Mouse (Mus musculus) spleen, adult 2 months (tissue): ENCODE measurements around the gene Map1a. TPM values are rescaled to one million over a fixed set of nuclear protein-coding genes. Genes with fewer than 3 reads are reported as not detected.

Source experiments
- DNase-seq, 2 experiments: peaks; one replicate each; pipeline versions ENCODE4 v3.0.0 to v3.0.0-alpha.2; 2012 to 2021; ENCODE audit warnings: low spot score in 2 of 2, low read depth in 1 of 2
- H3K27ac ChIP-seq: fragments of 200-500 bp; 2 replicates; pipeline ENCODE4 v1.5.1; 2012; ENCODE audit warnings: low read length, inconsistent platforms; ENCODE audit not compliant: insufficient read depth
- H3K27me3 ChIP-seq: fragments of 200-500 bp; 2 replicates; pipeline ENCODE4 v1.6.1; 2012; ENCODE audit warnings: mild to moderate bottlenecking, moderate library complexity, low read length, inconsistent platforms; ENCODE audit not compliant: control insufficient read depth, insufficient read depth
- H3K36me3 ChIP-seq: fragments of 200-500 bp; 2 replicates; pipeline ENCODE4 v1.6.1; 2012; ENCODE audit warnings: mild to moderate bottlenecking, low read length, inconsistent platforms; ENCODE audit not compliant: control insufficient read depth, insufficient read depth
- H3K4me1 ChIP-seq: fragments of 200-500 bp; 2 replicates; pipeline ENCODE4 v1.6.1; 2011; ENCODE audit warnings: inconsistent platforms; ENCODE audit not compliant: control insufficient read depth, insufficient read depth, insufficient read length
- H3K4me3 ChIP-seq: fragments of 200-500 bp; 2 replicates; pipeline ENCODE4 v1.5.1; 2011; ENCODE audit warnings: mild to moderate bottlenecking, inconsistent platforms; ENCODE audit not compliant: insufficient read depth, insufficient read length; ENCODE audit errors: extremely low read depth
- CTCF ChIP-seq: fragments of 200-500 bp; IDR thresholded peaks from 2 replicates; pipeline ENCODE4 v1.5.1; 2011; ENCODE audit warnings: mild to moderate bottlenecking, inconsistent platforms; ENCODE audit not compliant: insufficient read depth, insufficient read length, insufficient replicate concordance; ENCODE audit errors: extremely low read depth
- POLR2A ChIP-seq: fragments of 200-500 bp; IDR thresholded peaks from 2 replicates; pipeline ENCODE4 v1.6.1; 2011; ENCODE audit warnings: low read depth, low read length, inconsistent platforms
- WGBS: fragments of 180-500 bp; shearing (Covaris S2); methylation state at CpG from one replicate; pipeline ENCODE4 v1.1.7; 2018; 5-methylcytosine and 5-hydroxymethylcytosine counted together
- polyA plus RNA-seq: library from polyadenylated mRNA; depleted of rRNA; stranded (reverse); fragments of >200 nt; gene quantifications from 2 replicates; pipeline ENCODE4 v1.2.3, GENCODE M21; 2012

The Map1a gene
- polyA plus RNA-seq, 1 experiment, result 1.3 TPM

- WGBS, result 85% methylated on average over 8 of the region's 8 CpGs
- Histone ChIP-seq H3K4me3 (no peak overlapping the region), H3K27me3 (no peaks in the 10 kb centered on the region), H3K4me1 (no peaks in the 10 kb centered on the region), H3K36me3 (no peaks in the 10 kb centered on the region), H3K27ac (no peak overlapping the region)
- DNase-seq, result no peak
- TF ChIP-seq POLR2A (no peak), CTCF (no peak)
Measured at GRCm38 (mm10) chr2:121316278-121316677, 26.9 kb downstream of the Map1a start.

DNA sequence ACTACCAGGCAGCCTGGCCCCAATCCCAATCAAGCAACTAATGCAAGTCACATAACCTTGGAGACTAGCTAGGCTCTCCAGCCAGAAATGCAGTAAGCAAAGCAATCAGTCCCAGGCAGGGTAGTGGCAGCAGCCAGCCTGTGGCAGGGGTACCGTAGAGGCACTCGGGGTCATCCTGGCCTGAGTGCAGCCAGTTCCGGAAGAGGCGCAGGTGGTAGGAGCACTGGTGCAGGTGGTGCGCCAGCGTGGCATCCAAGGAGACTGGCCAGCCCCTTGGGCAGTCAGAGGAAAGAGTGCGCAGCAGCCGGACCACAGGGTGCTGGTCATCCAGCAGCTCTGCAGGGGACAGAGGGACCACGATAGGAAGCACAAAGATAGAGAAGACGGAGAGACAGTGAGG lies 33.6 kb downstream of the Map1a start:
- H3K36me3 ChIP-seq, result no peaks in the 10 kb centered on the region
- no peak overlapping the region for H3K27ac ChIP-seq
- no peak overlapping the region for H3K4me3 ChIP-seq
- no peak for DNase-seq
- no peak for TF ChIP-seq POLR2A
- TF ChIP-seq CTCF, result no peak
- 92% methylated on average over 10 of the region's 10 CpGs for WGBS
- no peaks in the 10 kb centered on the region for H3K4me1 ChIP-seq
- no peaks in the 10 kb centered on the region for H3K27me3 ChIP-seq

- no peak for DNase-seq
- no peak overlapping the region for H3K4me3 ChIP-seq
- no peak overlapping the region for H3K27ac ChIP-seq
- no peaks in the 10 kb centered on the region for H3K27me3 ChIP-seq
- no peaks in the 10 kb centered on the region for H3K4me1 ChIP-seq
- TF ChIP-seq POLR2A, result no peak
- no peak for TF ChIP-seq CTCF
- whole genome bisulfite sequencing, result 76% methylated on average over 10 of the region's 10 CpGs
- H3K36me3 ChIP-seq, result no peaks in the 10 kb centered on the region
Measured at GRCm38 (mm10) chr2:121323693-121324470, 34.5 kb downstream of the Map1a start.

DNA sequence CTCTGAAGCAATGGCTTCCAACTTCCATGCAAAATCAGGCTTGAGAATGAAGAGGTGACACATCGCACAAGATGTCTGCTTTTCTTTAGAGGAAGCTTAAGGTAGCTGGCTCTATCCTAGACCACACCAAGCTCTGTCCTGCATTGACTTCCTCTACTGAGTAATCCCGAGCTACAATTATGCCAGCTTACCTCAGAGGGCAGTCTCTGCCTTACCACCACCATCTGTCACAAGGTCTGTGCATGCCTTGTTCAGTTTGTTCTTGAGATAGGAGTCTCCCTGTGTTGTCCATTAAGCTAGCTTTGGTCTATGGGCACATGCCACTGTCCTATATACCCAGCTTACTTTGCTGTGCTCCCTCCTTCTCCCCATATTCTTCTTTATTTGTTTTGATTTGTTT lies 40.1 kb downstream of the Map1a start:
- H3K4me1 ChIP-seq, result no peaks in the 10 kb centered on the region
- DNase-seq, result no peak
- no peaks in the 10 kb centered on the region for H3K27me3 ChIP-seq
- H3K4me3 ChIP-seq, result no peak overlapping the region
- 81% methylated on average over 2 of the region's 2 CpGs for WGBS
- TF ChIP-seq CTCF (no peak), POLR2A (no peak)
- peaks cover 4% of the 10 kb centered on the region; the same call in 1 of the 2 replicates for H3K36me3 ChIP-seq
- H3K27ac ChIP-seq, result no peak overlapping the region

DNA sequence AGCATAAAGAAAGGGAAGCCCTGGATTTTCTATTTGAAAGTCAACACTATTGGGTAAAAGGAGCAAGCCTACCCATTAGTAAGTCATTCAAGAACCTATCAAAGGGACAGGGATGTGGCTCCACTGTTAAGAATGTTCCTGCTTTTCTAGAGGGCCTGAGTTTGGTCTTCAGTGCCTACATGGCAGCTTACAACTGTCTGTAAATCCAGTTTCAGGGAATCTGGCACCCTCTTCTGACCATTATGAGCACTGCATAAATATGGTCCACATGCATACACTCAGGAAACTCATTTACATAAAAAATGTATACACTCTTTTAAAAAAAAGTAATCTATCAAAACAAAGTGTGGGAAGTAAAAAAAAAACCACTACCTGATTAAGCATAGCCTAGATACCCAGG lies 49.7 kb downstream of the Map1a start:
- no peaks in the 10 kb centered on the region for H3K4me1 ChIP-seq
- no peaks in the 10 kb centered on the region for H3K27me3 ChIP-seq
- no peak for DNase-seq
- H3K4me3 ChIP-seq, result no peak overlapping the region
- H3K27ac ChIP-seq, result no peak overlapping the region
- TF ChIP-seq POLR2A (no peak), CTCF (no peak)
- peaks cover 2% of the 10 kb centered on the region; the same call in 1 of the 2 replicates for H3K36me3 ChIP-seq

DNA sequence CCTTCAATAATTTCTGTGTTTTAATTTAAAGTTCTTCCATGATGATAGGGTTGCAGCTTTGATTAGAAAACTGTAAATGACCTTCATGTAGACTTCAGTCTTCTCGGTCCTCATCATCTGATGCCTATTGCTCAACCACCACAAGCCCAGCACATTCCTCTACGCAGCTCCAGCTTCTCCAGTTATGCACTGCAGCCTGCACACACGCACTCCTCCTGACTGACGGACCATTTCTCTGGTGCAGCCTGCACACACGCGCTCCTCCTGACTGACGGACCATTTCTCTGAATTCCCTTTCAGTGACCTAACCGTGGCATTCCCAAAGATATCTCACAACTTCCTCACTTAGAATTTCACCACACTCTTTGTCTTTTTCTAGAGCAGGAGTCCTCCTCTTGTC lies 63.8 kb downstream of the Map1a start:
- no peaks in the 10 kb centered on the region for H3K4me1 ChIP-seq
- H3K27me3 ChIP-seq, result peaks cover 4% of the 10 kb centered on the region; the same call in 1 of the 2 replicates
- no peak for DNase-seq
- no peak overlapping the region for H3K27ac ChIP-seq
- 78% methylated on average over 8 of the region's 8 CpGs for WGBS
- H3K4me3 ChIP-seq, result no peak overlapping the region
- H3K36me3 ChIP-seq, result no peaks in the 10 kb centered on the region
- no peak for TF ChIP-seq POLR2A
- TF ChIP-seq CTCF, result no peak

GRCm38 (mm10) chr2:121354378-121354777 lies 65.0 kb downstream of the Map1a start:
- 4% methylated on average over 6 of the region's 6 CpGs for WGBS
- Histone ChIP-seq H3K4me1 (peaks cover 5% of the 10 kb centered on the region; the same call in 1 of the 2 replicates), H3K27ac (no peak overlapping the region), H3K36me3 (no peaks in the 10 kb centered on the region), H3K4me3 (peak overlapping the region; percentile 80; the same call in 1 of the 2 replicates), H3K27me3 (peaks cover 12% of the 10 kb centered on the region)
- TF ChIP-seq CTCF, result no peak
- TF ChIP-seq POLR2A, result no peak
- DNase-seq, result no peak
